Mouse (Mus musculus): Measurements from ENCODE around the gene Scyl1. TPM values are rescaled to one million over a fixed set of nuclear protein-coding genes. Genes with fewer than 3 reads are reported as not detected.

The Scyl1 gene
- polyA plus RNA-seq, 1 experiment from 2014 or later, result 56.9 TPM

GRCm38 (mm10) chr19:5813567-5813966, 42.3 kb upstream of the Scyl1 start:
- no peak for ATAC-seq (ENCODE audit: insufficient number of reproducible peaks, insufficient read depth, low FRiP score, low read depth)
- Histone ChIP-seq H3K27ac (replicated peaks in 1 of 2; ENCODE audit: control insufficient read depth in 1 of 2, insufficient read depth in 1 of 2, low read depth in 2 of 2, low read length in 2 of 2) (0 out of 4 replicates have a peak overlapping the region, but pooled peaks of 1 of the 2 experiments have one; percentile 98), H3K4me1 (ENCODE audit: control insufficient read depth in 2 of 2, insufficient read depth in 2 of 2, low read length in 2 of 2) (peaks cover 43 to 61% of the 10 kb centered on the region in 2 experiments), H3K4me2 (ENCODE audit: low read length) (no peak overlapping the region), H3K9ac (ENCODE audit: low read length) (no peak overlapping the region), H3K36me3 (ENCODE audit: control insufficient read depth, insufficient read depth, low read length) (no peaks in the 10 kb centered on the region), H3K27me3 (ENCODE audit: control insufficient read depth, insufficient read depth, low read length) (no peaks in the 10 kb centered on the region), H3K4me3 (ENCODE audit: control insufficient read depth in 1 of 2, insufficient read depth in 1 of 2, low read depth in 1 of 2, low read length in 2 of 2) (no peak overlapping the region), H3K9me3 (ENCODE audit: control insufficient read depth, low read length) (no peaks in the 10 kb centered on the region)
- 92% methylated on average over 3 of the region's 3 CpGs for WGBS

GRCm38 (mm10) chr19:5811771-5812504, 40.7 kb upstream of the Scyl1 start:
- Histone ChIP-seq H3K27ac (replicated peaks in 1 of 2; ENCODE audit: control insufficient read depth in 1 of 2, insufficient read depth in 1 of 2, low read depth in 2 of 2, low read length in 2 of 2) (peak overlapping the region; percentile 94 to 98), H3K27me3 (ENCODE audit: control insufficient read depth, insufficient read depth, low read length) (no peaks in the 10 kb centered on the region), H3K36me3 (ENCODE audit: control insufficient read depth, insufficient read depth, low read length) (no peaks in the 10 kb centered on the region), H3K9ac (ENCODE audit: low read length) (peak overlapping the region; percentile 61), H3K4me2 (ENCODE audit: low read length) (peak overlapping the region; percentile 59), H3K4me3 (ENCODE audit: control insufficient read depth in 1 of 2, insufficient read depth in 1 of 2, low read depth in 1 of 2, low read length in 2 of 2) (peak overlapping the region in 1 of 2 experiments; percentile 2; a peak in 1 of 4 replicates), H3K4me1 (ENCODE audit: control insufficient read depth in 2 of 2, insufficient read depth in 2 of 2, low read length in 2 of 2) (peaks cover 43 to 62% of the 10 kb centered on the region in 2 experiments), H3K9me3 (ENCODE audit: control insufficient read depth, low read length) (no peaks in the 10 kb centered on the region)
- ATAC-seq (ENCODE audit: insufficient number of reproducible peaks, insufficient read depth, low FRiP score, low read depth), result peak; percentile 84
- WGBS, result 15% methylated on average over 7 of the region's 7 CpGs

GRCm38 (mm10) chr19:5810840-5811563, 39.8 kb upstream of the Scyl1 start:
- peak overlapping the region; percentile 56 for H3K9ac ChIP-seq (ENCODE audit: low read length)
- no peaks in the 10 kb centered on the region for H3K27me3 ChIP-seq (ENCODE audit: control insufficient read depth, insufficient read depth, low read length)
- no peaks in the 10 kb centered on the region for H3K36me3 ChIP-seq (ENCODE audit: control insufficient read depth, insufficient read depth, low read length)
- H3K4me2 ChIP-seq (ENCODE audit: low read length), result peak overlapping the region; percentile 59
- ATAC-seq (ENCODE audit: insufficient number of reproducible peaks, insufficient read depth, low FRiP score, low read depth), result no peak
- H3K4me1 ChIP-seq (ENCODE audit: control insufficient read depth in 2 of 2, insufficient read depth in 2 of 2, low read length in 2 of 2), result peaks cover 50 to 70% of the 10 kb centered on the region in 2 experiments
- H3K9me3 ChIP-seq (ENCODE audit: control insufficient read depth, low read length), result no peaks in the 10 kb centered on the region
- no peak overlapping the region for H3K4me3 ChIP-seq (ENCODE audit: control insufficient read depth in 1 of 2, insufficient read depth in 1 of 2, low read depth in 1 of 2, low read length in 2 of 2)
- 48% methylated on average over 9 of the region's 9 CpGs for WGBS
- H3K27ac ChIP-seq (replicated peaks in 1 of 2; ENCODE audit: control insufficient read depth in 1 of 2, insufficient read depth in 1 of 2, low read depth in 2 of 2, low read length in 2 of 2), result peak overlapping the region; percentile 91 to 98

- peak overlapping the region; percentile 56 for H3K9ac ChIP-seq (ENCODE audit: low read length)
- peak; percentile 53 for ATAC-seq (ENCODE audit: insufficient number of reproducible peaks, insufficient read depth, low FRiP score, low read depth)
- H3K4me3 ChIP-seq (ENCODE audit: control insufficient read depth in 1 of 2, insufficient read depth in 1 of 2, low read depth in 1 of 2, low read length in 2 of 2), result peak overlapping the region in 1 of 2 experiments; percentile 12; a peak in 1 of 4 replicates
- peak overlapping the region; percentile 91 to 98 for H3K27ac ChIP-seq (replicated peaks in 1 of 2; ENCODE audit: control insufficient read depth in 1 of 2, insufficient read depth in 1 of 2, low read depth in 2 of 2, low read length in 2 of 2)
- H3K4me1 ChIP-seq (ENCODE audit: control insufficient read depth in 2 of 2, insufficient read depth in 2 of 2, low read length in 2 of 2), result peaks cover 54 to 72% of the 10 kb centered on the region in 2 experiments
- whole genome bisulfite sequencing, result 14% methylated on average over 11 of the region's 11 CpGs
- H3K27me3 ChIP-seq (ENCODE audit: control insufficient read depth, insufficient read depth, low read length), result no peaks in the 10 kb centered on the region
- peak overlapping the region; percentile 59 for H3K4me2 ChIP-seq (ENCODE audit: low read length)
- H3K9me3 ChIP-seq (ENCODE audit: control insufficient read depth, low read length), result no peaks in the 10 kb centered on the region
- H3K36me3 ChIP-seq (ENCODE audit: control insufficient read depth, insufficient read depth, low read length), result no peaks in the 10 kb centered on the region
These were observed 39.1 kb upstream of the Scyl1 start for GRCm38 (mm10) chr19:5810103-5810839.

- H3K9me3 ChIP-seq (ENCODE audit: control insufficient read depth, low read length), result no peaks in the 10 kb centered on the region
- no peaks in the 10 kb centered on the region for H3K36me3 ChIP-seq (ENCODE audit: control insufficient read depth, insufficient read depth, low read length)
- H3K4me2 ChIP-seq (ENCODE audit: low read length), result peak overlapping the region; percentile 59
- peak overlapping the region; percentile 56 for H3K9ac ChIP-seq (ENCODE audit: low read length)
- H3K27me3 ChIP-seq (ENCODE audit: control insufficient read depth, insufficient read depth, low read length), result no peaks in the 10 kb centered on the region
- no peak for ATAC-seq (ENCODE audit: insufficient number of reproducible peaks, insufficient read depth, low FRiP score, low read depth)
- peaks cover 59 to 78% of the 10 kb centered on the region in 2 experiments for H3K4me1 ChIP-seq (ENCODE audit: control insufficient read depth in 2 of 2, insufficient read depth in 2 of 2, low read length in 2 of 2)
- peak overlapping the region; percentile 91 to 98 for H3K27ac ChIP-seq (replicated peaks in 1 of 2; ENCODE audit: control insufficient read depth in 1 of 2, insufficient read depth in 1 of 2, low read depth in 2 of 2, low read length in 2 of 2)
- WGBS, result 39% methylated on average over 7 of the region's 7 CpGs
- H3K4me3 ChIP-seq (ENCODE audit: control insufficient read depth in 1 of 2, insufficient read depth in 1 of 2, low read depth in 1 of 2, low read length in 2 of 2), result no peak overlapping the region
These were observed 38.5 kb upstream of the Scyl1 start for GRCm38 (mm10) chr19:5809712-5810089.

GRCm38 (mm10) chr19:5808955-5809711, 37.9 kb upstream of the Scyl1 start:
- Histone ChIP-seq H3K4me3 (ENCODE audit: control insufficient read depth in 1 of 2, insufficient read depth in 1 of 2, low read depth in 1 of 2, low read length in 2 of 2) (no peak overlapping the region), H3K4me1 (ENCODE audit: control insufficient read depth in 2 of 2, insufficient read depth in 2 of 2, low read length in 2 of 2) (peaks cover 63 to 83% of the 10 kb centered on the region in 2 experiments), H3K27me3 (ENCODE audit: control insufficient read depth, insufficient read depth, low read length) (no peaks in the 10 kb centered on the region), H3K27ac (replicated peaks in 1 of 2; ENCODE audit: control insufficient read depth in 1 of 2, insufficient read depth in 1 of 2, low read depth in 2 of 2, low read length in 2 of 2) (peak overlapping the region; percentile 91 to 98), H3K36me3 (ENCODE audit: control insufficient read depth, insufficient read depth, low read length) (no peaks in the 10 kb centered on the region), H3K4me2 (ENCODE audit: low read length) (peak overlapping the region; percentile 59; the same call in 1 of the 2 replicates), H3K9me3 (ENCODE audit: control insufficient read depth, low read length) (no peaks in the 10 kb centered on the region), H3K9ac (ENCODE audit: low read length) (peak overlapping the region; percentile 56)
- WGBS, result 55% methylated on average over 14 of the region's 14 CpGs
- no peak for ATAC-seq (ENCODE audit: insufficient number of reproducible peaks, insufficient read depth, low FRiP score, low read depth)

GRCm38 (mm10) chr19:5807740-5808139, 36.5 kb upstream of the Scyl1 start:
- Histone ChIP-seq H3K9ac (ENCODE audit: low read length) (no peak overlapping the region; the same call in 1 of the 2 replicates), H3K4me1 (ENCODE audit: control insufficient read depth in 2 of 2, insufficient read depth in 2 of 2, low read length in 2 of 2) (peaks cover 69 to 82% of the 10 kb centered on the region in 2 experiments), H3K9me3 (ENCODE audit: control insufficient read depth, low read length) (no peaks in the 10 kb centered on the region), H3K27ac (replicated peaks in 1 of 2; ENCODE audit: control insufficient read depth in 1 of 2, insufficient read depth in 1 of 2, low read depth in 2 of 2, low read length in 2 of 2) (peak overlapping the region in 1 of 2 experiments; percentile 89; a peak in 2 of 4 replicates), H3K36me3 (ENCODE audit: control insufficient read depth, insufficient read depth, low read length) (no peaks in the 10 kb centered on the region), H3K4me2 (ENCODE audit: low read length) (no peak overlapping the region), H3K27me3 (ENCODE audit: control insufficient read depth, insufficient read depth, low read length) (no peaks in the 10 kb centered on the region), H3K4me3 (ENCODE audit: control insufficient read depth in 1 of 2, insufficient read depth in 1 of 2, low read depth in 1 of 2, low read length in 2 of 2) (no peak overlapping the region)
- WGBS, result 73% methylated on average over 2 of the region's 3 CpGs
- ATAC-seq (ENCODE audit: insufficient number of reproducible peaks, insufficient read depth, low FRiP score, low read depth), result no peak
